Comparison of ENCODE assay signal across 8 mouse cellular contexts in the genomic region with DNA sequence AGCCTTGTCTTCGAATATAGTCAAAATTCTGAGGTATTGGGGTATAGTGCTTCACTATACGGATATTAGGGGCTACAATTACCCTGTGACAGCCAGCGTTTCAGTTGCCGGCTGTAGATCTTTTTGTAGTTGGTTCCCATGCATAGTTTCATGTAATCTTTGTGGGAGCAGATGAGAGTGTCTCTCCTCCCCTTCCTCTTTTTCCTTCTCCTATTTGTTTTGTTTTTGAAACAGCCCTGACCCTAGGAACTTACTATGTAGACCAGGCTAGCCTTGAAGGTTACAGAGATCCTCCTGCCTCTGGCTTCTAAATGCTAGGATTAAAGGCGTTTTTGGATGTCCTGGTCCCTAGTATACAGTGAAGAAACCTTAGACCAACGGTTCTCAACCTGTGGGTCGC. TPM values are rescaled to one million over a fixed set of nuclear protein-coding genes. Genes with fewer than 3 reads are reported as not detected.
A peak's percentile ranks its signal among the peaks of the same experiment; 100 is the strongest.
DNase-seq lines count a peak whose midpoint lies in the region; ATAC-seq and TF ChIP-seq lines count a peak whose summit lies in the region.

No protein-coding gene starts in this region.

- H3K4me1 ChIP-seq in heart, embryonic 12.5 days (replicated peaks), result peaks cover 12% of the 10 kb centered on the region
- H3K4me1 ChIP-seq in embryonic facial prominence, embryonic 10.5 days, result peaks cover 18% of the 10 kb centered on the region
- H3K4me1 ChIP-seq in hindbrain, postnatal 0 days (ENCODE audit: insufficient read depth, low read length), result peaks cover 6% of the 10 kb centered on the region; the same call in 1 of the 2 replicates
- H3K4me1 ChIP-seq in midbrain, embryonic 14.5 days (ENCODE audit: control insufficient read depth, insufficient read depth, low read length), result peaks cover 12% of the 10 kb centered on the region

- no peak for TF ChIP-seq CTCF in hindbrain, postnatal 0 days (IDR thresholded peaks at IDR 0.05; ENCODE audit: low read depth)

- no peak overlapping the region for H3K27ac ChIP-seq in heart, embryonic 12.5 days (ENCODE audit: poor library complexity, severe bottlenecking)
- peak overlapping the region; percentile 82; the same call in 1 of the 2 replicates for H3K27ac ChIP-seq in embryonic facial prominence, embryonic 10.5 days (replicated peaks)
- H3K27ac ChIP-seq in hindbrain, postnatal 0 days, result no peak overlapping the region
- H3K27ac ChIP-seq in midbrain, embryonic 14.5 days (replicated peaks; ENCODE audit: low read depth, low read length), result no peak overlapping the region

- no peak overlapping the region for H3K9ac ChIP-seq in heart, embryonic 12.5 days
- H3K9ac ChIP-seq in hindbrain, postnatal 0 days (replicated peaks; ENCODE audit: low read length), result no peak overlapping the region
- no peak overlapping the region for H3K9ac ChIP-seq in midbrain, embryonic 14.5 days (replicated peaks; ENCODE audit: low read length)

- no peaks in the 10 kb centered on the region for H3K9me3 ChIP-seq in heart, embryonic 12.5 days (replicated peaks)
- H3K9me3 ChIP-seq in embryonic facial prominence, embryonic 10.5 days, result no peaks in the 10 kb centered on the region
- H3K9me3 ChIP-seq in hindbrain, postnatal 0 days (ENCODE audit: low read length), result no peaks in the 10 kb centered on the region
- H3K9me3 ChIP-seq in midbrain, embryonic 14.5 days (ENCODE audit: control insufficient read depth, low read length), result no peaks in the 10 kb centered on the region

- intact Hi-C loops in heart, postnatal 10 days (cut with DNase I), result no loop called here
- intact Hi-C loops in left cerebral cortex, postnatal 4 days (cut with DNase I), result no loop called here

- DNase-seq in heart, postnatal 10 days, result no peak
- no peak for DNase-seq in embryonic facial prominence, embryonic 10.5 days (ENCODE audit: low spot score)
- DNase-seq in hindbrain, postnatal 0 days (ENCODE audit: low spot score), result no peak
- no peak for DNase-seq in midbrain, embryonic 14.5 days
- no peak for DNase-seq in frontal cortex, postnatal 10 days (ENCODE audit: low spot score in 2 of 2)
- no peak for DNase-seq in left cerebral cortex, postnatal 4 days
- DNase-seq in thymus, postnatal 4 days, result no peak

- H3K36me3 ChIP-seq in heart, embryonic 12.5 days, result peaks cover 21% of the 10 kb centered on the region
- H3K36me3 ChIP-seq in embryonic facial prominence, embryonic 10.5 days (replicated peaks), result peaks cover 27% of the 10 kb centered on the region
- H3K36me3 ChIP-seq in hindbrain, postnatal 0 days (ENCODE audit: insufficient read depth, low read length), result no peaks in the 10 kb centered on the region; the same call in 1 of the 2 replicates
- H3K36me3 ChIP-seq in midbrain, embryonic 14.5 days (ENCODE audit: control insufficient read depth, insufficient read depth, low read length), result peaks cover 18% of the 10 kb centered on the region

- no peaks in the 10 kb centered on the region for H3K27me3 ChIP-seq in heart, embryonic 12.5 days (replicated peaks)
- H3K27me3 ChIP-seq in embryonic facial prominence, embryonic 10.5 days (replicated peaks; ENCODE audit: low read depth, poor library complexity, severe bottlenecking), result no peaks in the 10 kb centered on the region
- H3K27me3 ChIP-seq in hindbrain, postnatal 0 days (ENCODE audit: insufficient read depth, low read length), result no peaks in the 10 kb centered on the region
- H3K27me3 ChIP-seq in midbrain, embryonic 14.5 days (ENCODE audit: control insufficient read depth, insufficient read depth, low read length), result no peaks in the 10 kb centered on the region

- 81% methylated on average over 7 of the region's 7 CpGs for WGBS in heart, embryonic 12.5 days
- WGBS in embryonic facial prominence, embryonic 10.5 days, result 83% methylated on average over 7 of the region's 7 CpGs
- 86% methylated on average over 7 of the region's 7 CpGs for WGBS in hindbrain, postnatal 0 days
- 89% methylated on average over 7 of the region's 7 CpGs for WGBS in midbrain, embryonic 14.5 days

- peak overlapping the region; percentile 91; the same call in 1 of the 2 replicates for H3K4me2 ChIP-seq in heart, embryonic 12.5 days
- no peak overlapping the region for H3K4me2 ChIP-seq in hindbrain, postnatal 0 days (ENCODE audit: low read depth, low read length)
- H3K4me2 ChIP-seq in midbrain, embryonic 14.5 days (ENCODE audit: low read length), result peak overlapping the region; percentile 92; the same call in 1 of the 2 replicates

- no peak for ATAC-seq in heart, embryonic 12.5 days (ENCODE audit: insufficient number of reproducible peaks, low FRiP score)
- ATAC-seq in hindbrain, postnatal 0 days, result peak; percentile 2; the same call in 1 of the 2 replicates
- no peak for ATAC-seq in midbrain, embryonic 14.5 days (ENCODE audit: low FRiP score, low TSS enrichment)

- no peak overlapping the region for H3K4me3 ChIP-seq in heart, embryonic 12.5 days
- H3K4me3 ChIP-seq in embryonic facial prominence, embryonic 10.5 days, result no peak overlapping the region
- H3K4me3 ChIP-seq in hindbrain, postnatal 0 days (ENCODE audit: low read length), result no peak overlapping the region
- H3K4me3 ChIP-seq in midbrain, embryonic 14.5 days (replicated peaks; ENCODE audit: low read depth, low read length), result peak overlapping the region; percentile 75; the same call in 1 of the 2 replicates

RNA-seq across cellular contexts. Expression of a gene that starts 0.7 kb away (rescaled TPM):
- polyA plus RNA-seq in heart, embryonic 12.5 days (2016; fragmentation: Nextera tagmentation; extraction: Ambion mirVana), result 26.8 and 30.5 TPM in 2 replicates
- total RNA-seq in heart, postnatal 10 days (2021), result 10 to 100 TPM; 14.9 to 15.4 TPM
- 49.8 and 51.8 TPM in 2 replicates for polyA plus RNA-seq in embryonic facial prominence, embryonic 10.5 days (2016; fragmentation: Nextera tagmentation; extraction: Ambion mirVana)
- 5.8 and 9.3 TPM in 2 replicates for total RNA-seq in hindbrain, postnatal 0 days (2014; rRNA removed)
- polyA plus RNA-seq in hindbrain, postnatal 0 days (2015; fragmentation: Nextera tagmentation; extraction: Ambion mirVana), result 34.9 and 36.9 TPM in 2 replicates
- 27.5 and 32.9 TPM in 2 replicates for polyA plus RNA-seq in midbrain, embryonic 14.5 days (2014; fragmentation: Nextera tagmentation; extraction: Ambion mirVana)
- total RNA-seq in left cerebral cortex, postnatal 4 days (2021), result 10 to 100 TPM; 28.1 to 30.9 TPM
